Mouse (Mus musculus) left cerebral cortex, postnatal 25 days (tissue): ENCODE results near the gene Vmac. TPM values are rescaled to one million over a fixed set of nuclear protein-coding genes. Genes with fewer than 3 reads are reported as not detected.

Experiments used
- total RNA-seq, 2 experiments: library from RNA; stranded (reverse); gene quantifications; 2 replicates each; pipeline ENCODE4 v1.2.3; 2021

Vmac gene
- total RNA-seq, 2 experiments from 2014 or later = 11.0 to 12.3 TPM

Other genes with a start within 250 kb of the Vmac start
- gene Ptprs, start 241.5 kb downstream of the Vmac start, total RNA-seq = 100 to 1,000 TPM; 621 to 622 TPM
- gene Znrf4, start 205.6 kb downstream of the Vmac start, total RNA-seq = not detected
- 1 to 10 TPM; 1.7 to 1.9 TPM for gene Gm20219, start 163.6 kb downstream of the Vmac start, total RNA-seq
- gene Safb2, start 133.4 kb downstream of the Vmac start, total RNA-seq = 100 to 1,000 TPM in 1 of 2 experiments, 10 to 100 TPM in 1; 87.2 to 110 TPM
- gene Safb, start 133.2 kb downstream of the Vmac start, total RNA-seq = 100 to 1,000 TPM; 128 to 147 TPM
- gene 2410015M20Rik, start 108.3 kb downstream of the Vmac start, total RNA-seq = 100 to 1,000 TPM; 135 to 142 TPM
- 100 to 1,000 TPM; 334 to 355 TPM for gene Rpl36, start 104.6 kb downstream of the Vmac start, total RNA-seq
- gene Lonp1, start 91.1 kb downstream of the Vmac start, total RNA-seq = 10 to 100 TPM; 63.0 to 63.1 TPM
- under 1 TPM; 0.73 TPM for gene Catsperd, start 89.9 kb downstream of the Vmac start, total RNA-seq
- gene Ranbp3, start 44.7 kb downstream of the Vmac start, total RNA-seq = 10 to 100 TPM; 88.4 to 91.3 TPM
- gene Ndufa11, start 255 bp downstream of the Vmac start, total RNA-seq = 100 to 1,000 TPM; 227 to 237 TPM
- 1 to 10 TPM; 3.8 to 4.1 TPM for gene Nrtn, start 39.5 kb upstream of the Vmac start, total RNA-seq
- 10 to 100 TPM; 64.1 to 64.6 TPM for gene Dus3l, start 46.7 kb upstream of the Vmac start, total RNA-seq
- gene Prr22, start 52.2 kb upstream of the Vmac start, total RNA-seq = 1 to 10 TPM; 1.1 to 1.2 TPM
- 1 to 10 TPM; 2.1 to 3.9 TPM for gene Rfx2, start 113.0 kb upstream of the Vmac start, total RNA-seq
- not detected for gene Acsbg2, start 156.4 kb upstream of the Vmac start, total RNA-seq
- gene 1700061G19Rik, start 157.5 kb upstream of the Vmac start, total RNA-seq = not detected
- gene Mllt1, start 217.4 kb upstream of the Vmac start, total RNA-seq = 10 to 100 TPM; 69.5 to 71.8 TPM